Mouse (Mus musculus): Measurements from ENCODE around the gene Glis2.
A peak's percentile ranks its signal among the peaks of the same experiment; 100 is the strongest.

Glis2 gene

DNA sequence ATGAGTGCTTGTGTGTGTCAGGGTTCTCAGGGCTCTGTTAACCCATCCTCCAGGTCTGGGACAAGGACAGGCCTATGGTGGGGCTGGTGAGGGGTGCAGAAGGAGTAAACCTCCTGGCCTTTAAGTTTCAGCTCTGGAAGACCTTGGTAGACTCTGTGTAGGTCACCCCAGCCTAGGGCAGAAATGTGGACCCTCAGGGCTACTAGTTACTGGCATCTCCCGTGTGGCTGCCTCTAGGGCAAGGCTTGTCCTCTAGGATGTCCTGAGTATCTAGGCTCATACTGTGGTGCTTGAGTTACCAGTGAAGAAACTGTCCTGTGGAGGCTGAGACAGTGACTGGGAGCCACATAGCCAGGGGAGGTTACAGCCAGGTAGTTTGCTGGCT is 8.9 kb downstream of the Glis2 start:
- no peak for DNase-seq (ENCODE audit: low read depth, low spot score)

DNA sequence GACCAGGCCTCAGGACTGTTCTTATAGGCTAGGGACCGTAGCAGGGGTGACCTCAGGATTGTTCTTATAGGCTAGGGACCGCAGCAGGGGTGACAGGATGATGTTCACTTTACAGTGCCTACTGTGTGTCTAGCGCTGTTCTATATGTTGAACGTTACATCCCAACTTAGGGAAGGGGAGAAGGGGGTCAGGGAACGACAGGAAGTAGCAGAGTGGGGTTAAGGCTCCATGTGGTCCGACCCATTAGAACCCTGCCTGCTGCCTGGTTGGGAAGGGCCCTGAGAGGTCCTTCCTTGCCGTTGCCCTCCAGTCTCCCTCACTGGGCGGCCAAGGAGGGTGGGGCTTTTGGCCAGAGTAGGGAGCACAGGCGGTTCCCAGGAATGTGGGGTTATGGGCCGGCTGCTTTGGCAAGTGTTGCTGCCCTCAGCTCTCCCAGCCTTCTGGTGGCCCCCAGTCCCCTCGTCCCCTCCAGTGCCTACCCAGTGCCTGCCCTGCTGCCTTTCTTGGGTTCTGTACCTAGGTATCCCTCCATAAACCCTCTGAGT is 9.9 kb downstream of the Glis2 start:
- DNase-seq (ENCODE audit: low read depth, low spot score): no peak

DNA sequence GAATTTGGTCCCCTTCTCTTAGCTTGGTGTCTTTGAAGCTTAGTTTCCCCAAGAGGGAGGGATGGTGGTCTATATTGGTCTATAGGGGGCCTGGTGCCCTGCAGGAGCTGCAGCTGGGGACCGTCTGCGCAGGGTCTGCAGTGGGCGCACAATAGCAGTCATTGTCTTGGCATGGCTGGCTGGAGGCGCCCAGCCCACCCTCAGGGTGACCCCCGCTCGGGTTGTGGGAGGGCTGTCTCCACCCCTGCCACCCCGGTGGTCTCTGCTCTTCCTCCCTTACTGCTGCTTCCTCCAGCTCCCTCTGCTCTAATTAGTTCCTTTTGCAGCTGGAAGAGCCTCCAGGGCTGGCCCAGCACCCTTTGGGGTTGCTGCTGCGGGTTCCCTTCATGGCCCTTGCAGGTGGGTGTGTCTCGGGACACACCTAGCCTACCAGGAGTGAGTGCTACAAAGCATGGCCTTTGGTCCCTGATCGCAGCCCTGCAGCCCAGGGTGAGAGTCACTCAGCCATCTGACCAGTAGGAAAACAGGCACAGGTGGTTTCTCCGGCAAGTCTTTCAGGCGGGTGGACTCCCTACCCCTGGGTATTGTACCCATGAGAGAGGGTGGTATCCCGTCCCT is 11.1 kb downstream of the Glis2 start:
- no peak for DNase-seq (ENCODE audit: low read depth, low spot score)

DNA sequence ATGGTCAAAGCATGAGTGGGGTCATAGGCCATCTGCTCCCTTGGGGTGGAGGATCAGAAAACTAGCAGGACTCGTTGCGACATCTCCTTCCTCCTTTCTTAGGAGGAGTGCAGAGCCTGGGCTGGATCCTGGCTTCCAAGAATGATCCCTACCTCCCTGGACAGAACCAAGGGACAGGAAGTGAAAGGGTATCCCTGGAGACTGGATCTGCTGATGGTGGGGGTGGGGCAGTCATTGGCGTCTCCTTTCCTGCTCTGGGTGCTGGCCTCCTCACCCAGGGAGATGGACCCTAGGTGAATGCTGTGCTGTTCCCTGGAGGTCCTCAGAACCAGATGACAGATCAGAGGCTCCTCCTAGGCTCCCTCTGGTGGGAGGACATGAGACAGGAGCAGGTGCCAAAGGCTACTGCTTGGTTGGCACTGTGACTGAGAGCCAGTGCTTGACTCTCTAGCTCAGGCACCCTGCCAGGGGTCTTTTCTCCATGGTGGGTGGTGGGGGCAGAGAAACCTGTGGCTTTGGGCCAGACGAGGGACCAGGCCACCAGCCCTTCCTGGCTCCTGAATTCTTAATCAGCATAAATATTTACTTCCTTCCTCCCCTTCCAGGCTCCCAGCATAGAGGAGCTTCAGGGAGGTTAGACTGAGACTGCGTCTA is 12.0 kb downstream of the Glis2 start:
- peak; percentile 57 for DNase-seq (ENCODE audit: low read depth, low spot score)

DNA sequence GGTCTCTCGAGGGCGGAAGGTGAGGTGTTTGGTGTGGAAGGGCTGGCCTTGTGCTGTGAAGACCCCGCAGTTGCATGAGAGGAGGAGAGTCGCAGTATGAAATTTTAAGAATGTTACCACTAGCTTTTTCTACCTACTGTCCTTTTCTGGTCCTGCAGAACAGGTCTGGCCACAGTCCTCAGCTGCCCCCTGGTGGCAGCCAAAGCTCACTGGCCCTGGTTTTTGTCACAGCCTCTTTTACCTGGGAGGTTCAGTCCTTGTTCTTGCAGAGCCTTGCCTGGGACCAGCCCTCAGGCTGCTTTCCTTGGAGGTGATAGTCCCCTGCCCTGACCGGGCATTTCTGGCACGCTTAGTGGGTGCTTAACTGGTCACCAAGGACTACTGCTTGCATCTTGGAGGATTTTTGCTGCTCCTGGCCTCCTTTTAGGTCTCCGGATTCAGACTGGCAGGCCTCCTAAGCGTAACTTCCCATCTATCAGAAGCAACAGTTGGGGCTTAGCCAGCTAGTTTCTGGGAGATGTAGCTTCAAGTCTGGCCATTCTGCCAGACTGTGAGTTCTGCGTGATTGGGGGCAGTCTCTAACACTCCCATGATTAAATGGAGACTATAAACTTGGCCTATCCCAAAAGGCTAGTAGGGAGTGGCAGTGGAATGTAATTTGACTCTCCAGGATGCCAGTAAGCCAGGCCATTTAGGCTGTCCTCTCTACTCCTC is 13.5 kb downstream of the Glis2 start:
- peak; percentile 92 for DNase-seq (ENCODE audit: low read depth, low spot score)

DNA sequence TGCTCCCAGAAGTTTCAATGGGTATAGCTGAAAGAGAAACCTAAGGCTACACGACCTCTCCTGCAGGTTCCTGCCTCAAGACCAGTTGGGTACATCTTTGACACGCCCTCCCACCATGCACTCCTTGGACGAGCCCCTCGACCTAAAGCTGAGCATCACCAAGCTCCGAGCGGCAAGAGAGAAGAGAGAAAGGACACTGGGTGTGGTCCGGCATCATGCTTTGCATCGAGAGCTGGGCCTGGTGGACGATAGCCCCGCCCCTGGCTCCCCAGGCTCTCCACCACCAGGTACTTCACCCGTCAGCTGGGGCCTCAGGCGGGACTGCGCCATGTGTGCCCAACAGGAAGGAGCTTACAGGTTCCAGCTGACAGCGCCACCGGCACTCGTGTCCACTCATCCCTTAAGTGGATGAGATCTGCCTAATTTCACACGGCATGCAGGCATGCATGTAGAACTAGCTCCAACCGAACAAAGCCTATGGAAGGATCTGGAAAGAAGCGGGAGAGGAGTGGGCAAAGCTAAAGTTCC is 14.1 kb downstream of the Glis2 start:
- no peak for DNase-seq (ENCODE audit: low read depth, low spot score)

DNA sequence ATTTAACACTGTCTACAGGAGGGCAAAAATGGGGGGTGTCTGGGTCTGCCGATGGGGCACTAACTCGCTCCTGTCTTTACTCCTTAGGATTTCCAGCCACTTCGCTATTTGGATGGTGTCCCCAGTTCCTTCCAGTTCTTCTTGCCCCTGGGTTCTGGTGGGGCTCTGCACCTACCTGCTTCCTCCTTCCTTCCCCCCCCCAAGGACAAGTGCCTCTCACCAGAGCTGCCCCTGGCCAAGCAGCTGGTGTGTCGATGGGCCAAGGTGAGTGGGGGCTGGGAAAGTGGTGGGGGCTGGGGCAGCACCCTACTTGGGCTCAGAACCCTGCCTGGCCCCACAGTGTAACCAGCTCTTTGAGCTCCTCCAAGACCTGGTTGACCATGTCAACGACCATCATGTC is 16.7 kb downstream of the Glis2 start:
- no peak for DNase-seq (ENCODE audit: low read depth, low spot score)

DNA sequence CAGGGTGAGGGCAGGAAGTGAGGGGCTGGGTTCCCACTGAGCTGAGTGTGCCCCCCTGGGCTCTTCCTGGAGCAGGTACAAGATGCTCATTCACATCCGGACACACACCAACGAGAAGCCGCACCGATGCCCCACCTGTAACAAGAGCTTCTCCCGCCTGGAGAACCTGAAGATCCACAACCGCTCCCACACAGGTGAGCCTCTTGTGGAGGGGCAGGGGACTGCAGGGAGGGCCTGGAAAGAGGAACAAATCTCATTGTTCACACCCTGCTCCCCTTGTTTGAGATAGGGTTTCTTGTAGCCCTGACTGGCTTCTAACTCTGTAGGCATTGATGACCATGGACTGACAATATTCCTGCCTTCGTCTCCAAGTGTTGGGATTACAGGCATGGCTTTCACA is 17.2 kb downstream of the Glis2 start:
- peak; percentile 61 for DNase-seq (ENCODE audit: low read depth, low spot score)

DNA sequence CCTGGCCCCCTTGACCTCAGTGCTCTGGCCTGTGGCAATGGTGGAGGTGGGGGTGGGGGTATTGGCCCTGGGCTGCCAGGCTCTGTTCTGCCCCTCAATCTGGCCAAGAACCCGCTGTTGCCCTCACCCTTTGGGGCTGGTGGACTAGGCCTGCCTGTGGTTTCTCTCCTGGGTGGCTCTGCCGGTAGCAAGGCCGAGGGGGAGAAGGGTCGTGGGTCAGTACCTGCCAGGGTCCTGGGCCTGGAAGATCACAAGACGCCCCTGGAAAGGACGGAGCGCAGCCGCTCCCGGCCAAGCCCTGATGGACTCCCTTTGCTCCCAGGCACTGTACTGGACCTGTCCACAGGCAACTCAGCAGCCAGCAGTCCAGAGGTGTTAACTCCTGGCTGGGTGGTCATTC is 19.2 kb downstream of the Glis2 start:
- no peak for DNase-seq (ENCODE audit: low read depth, low spot score)

DNA sequence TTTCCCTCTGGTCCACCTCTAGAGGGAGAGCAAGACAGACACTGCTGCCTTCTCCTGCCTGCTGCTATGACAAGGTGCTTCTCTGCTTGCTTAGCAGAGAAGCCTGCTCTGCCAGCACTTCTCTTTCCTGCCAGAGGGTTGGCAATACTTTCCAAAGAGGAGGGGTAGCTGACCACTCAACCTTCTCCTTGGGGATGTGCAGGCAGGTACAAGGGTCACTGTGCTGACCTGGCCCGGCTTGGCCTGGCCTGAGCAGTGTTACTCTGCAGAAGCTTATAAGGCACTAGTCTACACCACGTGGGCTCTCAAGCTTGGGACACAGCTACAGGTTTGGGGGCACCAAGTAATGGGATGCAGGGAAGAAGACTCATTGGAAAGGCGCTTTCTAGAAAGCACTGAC is 20.1 kb downstream of the Glis2 start:
- no peak for DNase-seq (ENCODE audit: low read depth, low spot score)

DNA sequence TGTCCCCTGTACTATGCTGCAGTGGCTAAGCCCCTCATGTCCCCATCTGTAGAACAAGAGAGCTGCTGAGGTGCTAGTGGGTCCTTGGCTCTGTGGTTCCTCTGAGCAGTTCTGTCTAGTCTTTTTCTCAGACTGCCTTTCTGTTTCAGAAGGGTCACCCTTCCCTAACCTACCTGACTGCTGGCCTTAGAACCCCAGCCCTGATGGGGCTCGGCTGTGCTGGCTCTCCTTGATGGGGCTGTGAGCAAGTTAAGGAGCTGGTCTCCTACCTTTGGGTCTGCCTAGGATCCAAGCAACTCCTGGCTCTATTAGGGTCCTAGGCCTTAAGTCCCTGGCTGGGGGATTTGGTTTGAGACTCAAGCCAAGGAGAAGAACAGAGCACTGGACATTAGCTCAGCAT is 20.8 kb downstream of the Glis2 start:
- DNase-seq (ENCODE audit: low read depth, low spot score): no peak

DNA sequence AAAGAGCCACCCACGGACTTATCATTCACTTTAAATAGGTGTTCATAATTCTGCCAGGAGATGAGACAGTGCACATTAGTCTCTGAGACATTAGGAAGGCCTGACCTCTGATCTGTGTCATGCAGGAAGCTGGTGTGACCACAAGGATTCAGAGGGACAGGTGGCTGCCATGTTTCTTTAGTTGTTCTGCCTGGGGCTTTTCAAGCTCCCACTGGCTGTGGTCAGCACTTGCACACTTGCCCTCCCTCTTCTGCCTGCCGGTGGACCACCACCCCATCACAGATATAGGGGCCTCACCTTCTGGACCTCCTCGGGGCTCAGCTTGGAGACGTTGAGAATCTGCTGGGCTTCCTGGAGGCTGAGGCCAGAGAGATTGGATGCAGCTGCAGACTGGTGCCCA is 22.3 kb downstream of the Glis2 start:
- DNase-seq (ENCODE audit: low read depth, low spot score): no peak

DNA sequence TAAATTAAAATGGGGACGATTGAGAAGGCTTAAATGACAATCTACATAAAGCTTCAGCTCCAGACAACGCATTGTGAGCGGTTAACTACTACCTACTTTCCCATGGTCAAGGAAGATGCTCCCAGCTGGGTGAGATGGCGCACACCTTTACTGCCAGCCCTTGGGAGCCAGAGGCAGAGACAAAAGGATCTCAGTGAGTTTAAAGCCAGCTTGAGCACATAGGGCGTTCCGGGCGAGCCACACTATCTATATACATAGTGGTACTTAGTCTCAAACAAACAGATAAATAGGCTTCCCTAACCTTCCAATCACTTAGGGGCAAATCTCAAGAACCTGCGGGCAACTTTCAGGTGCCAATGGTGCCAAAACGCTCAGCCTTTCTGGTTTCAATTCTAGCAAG is 29.6 kb downstream of the Glis2 start:
- peak; percentile 56 for DNase-seq (ENCODE audit: low read depth, low spot score)

DNA sequence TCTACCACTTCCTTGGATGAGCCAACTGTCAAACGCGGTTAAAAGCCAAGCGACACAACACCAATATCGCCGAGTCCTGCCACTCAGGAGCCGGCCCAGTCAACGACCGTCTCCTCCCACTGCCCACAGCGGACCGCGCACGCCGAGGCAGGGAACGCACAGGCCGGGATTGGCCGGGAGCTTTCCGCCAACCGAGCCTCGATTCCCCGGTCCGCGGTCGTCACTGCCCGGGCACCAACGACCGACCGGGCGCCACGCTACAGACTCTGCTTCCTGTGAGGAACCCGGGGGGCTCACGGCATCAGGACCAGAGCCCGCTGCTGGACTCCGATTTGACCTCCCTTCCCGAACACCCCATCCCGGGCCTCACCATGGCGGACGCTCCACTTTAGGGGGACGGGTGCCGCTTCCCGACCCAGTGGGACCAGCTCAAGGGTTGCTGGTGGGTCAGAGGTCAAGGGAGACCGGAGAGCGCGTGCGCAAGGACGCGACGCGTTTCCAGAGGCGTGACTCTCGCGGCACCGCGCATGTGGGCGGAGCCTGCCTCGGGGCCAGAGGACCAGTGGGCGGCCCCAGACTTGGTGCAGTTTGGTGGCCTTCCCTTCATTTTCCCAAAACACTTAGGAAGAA is 30.1 kb downstream of the Glis2 start, which contains the start of gene Pam16:
Gene Pam16 (minus strand): TSS at position 508 of the 630 bp plus-strand sequence.
- peak; percentile 97 for DNase-seq (ENCODE audit: low read depth, low spot score)

DNA sequence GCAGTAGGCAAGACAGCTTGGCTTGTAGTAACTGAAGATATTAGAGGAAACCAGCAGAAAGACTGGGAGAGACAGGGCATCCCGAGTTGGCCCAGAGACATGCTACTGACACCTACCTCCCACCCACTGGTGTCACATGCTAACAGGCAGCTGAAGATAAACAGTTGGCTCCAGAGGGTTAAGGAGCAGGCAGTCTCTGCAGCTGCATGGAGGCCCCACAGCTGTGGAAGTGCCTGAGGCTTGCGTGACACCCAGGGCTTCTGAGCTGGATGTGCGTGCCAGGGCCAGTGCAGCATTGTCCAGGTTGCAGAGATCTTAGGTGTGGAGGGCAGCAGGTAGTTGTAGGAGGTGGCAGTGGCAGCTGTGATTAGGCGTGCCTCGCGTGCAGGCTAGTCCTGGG is 32.6 kb downstream of the Glis2 start:
- DNase-seq (ENCODE audit: low read depth, low spot score): peak; percentile 23

DNA sequence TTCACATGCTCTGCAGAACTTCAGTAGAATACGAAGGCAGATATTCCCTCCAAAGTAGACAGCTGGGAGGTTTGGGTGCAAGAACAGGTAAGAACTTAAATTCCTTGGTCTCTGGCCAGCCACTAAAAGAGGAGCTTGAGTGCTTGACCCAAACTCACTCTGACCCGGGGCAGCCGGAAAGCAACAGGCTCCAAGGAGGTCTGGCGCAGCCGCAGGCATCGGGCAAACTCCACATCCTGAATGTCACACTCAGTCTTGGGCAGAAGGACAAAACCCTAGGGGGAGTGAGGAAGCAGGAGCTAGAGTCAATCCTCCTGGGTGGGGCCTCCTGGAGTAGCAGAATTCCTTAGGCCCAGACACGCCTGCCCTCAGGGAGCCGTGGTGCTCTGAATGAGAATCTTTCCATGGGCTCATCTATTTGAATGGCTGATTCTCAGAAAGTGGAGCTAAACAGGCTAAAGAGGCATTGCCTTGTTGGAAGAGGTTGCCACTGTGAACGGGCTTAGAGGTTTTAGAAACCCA is 34.4 kb downstream of the Glis2 start:
- peak; percentile 78 for DNase-seq (ENCODE audit: low read depth, low spot score)

DNA sequence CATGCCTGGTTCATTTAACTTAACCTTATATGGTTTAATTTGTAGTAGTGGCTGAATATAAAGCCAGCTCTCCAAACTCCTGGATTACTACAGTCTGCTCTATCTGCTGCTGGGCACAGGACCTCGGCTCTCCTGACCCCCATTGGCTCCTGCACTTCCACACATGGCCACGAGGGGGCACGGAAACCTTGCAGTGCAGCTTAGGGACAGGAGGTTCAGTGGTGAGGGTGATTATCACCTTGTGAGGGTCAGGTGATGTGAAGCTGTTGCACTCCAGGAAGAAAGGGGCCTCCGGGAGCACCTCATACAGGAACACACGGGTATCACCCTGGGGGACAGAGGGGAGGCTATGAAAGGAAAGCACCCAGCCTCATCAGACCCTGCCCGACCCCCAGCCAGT is 35.4 kb downstream of the Glis2 start:
- DNase-seq (ENCODE audit: low read depth, low spot score): peak; percentile 85

DNA sequence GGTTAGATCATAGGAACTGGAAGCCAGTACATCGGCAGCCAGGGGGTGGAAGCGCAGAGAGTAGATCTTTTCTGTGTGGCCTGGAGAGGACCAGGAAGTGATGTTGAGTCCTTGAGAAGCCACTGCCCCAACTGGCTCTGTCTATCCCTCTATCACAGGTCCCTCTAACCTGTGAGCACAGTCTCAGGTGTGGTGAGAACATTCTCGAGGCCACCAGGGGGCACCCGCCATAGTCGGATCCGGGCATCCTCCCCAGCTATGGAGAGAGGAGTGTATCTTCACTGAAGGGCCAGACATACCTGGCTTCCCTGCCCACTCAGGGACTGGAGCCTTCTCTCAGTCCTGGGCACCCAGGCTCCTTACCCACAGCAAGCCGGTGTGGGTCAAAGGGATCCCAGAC is 37.5 kb downstream of the Glis2 start:
- DNase-seq (ENCODE audit: low read depth, low spot score): peak; percentile 67

DNA sequence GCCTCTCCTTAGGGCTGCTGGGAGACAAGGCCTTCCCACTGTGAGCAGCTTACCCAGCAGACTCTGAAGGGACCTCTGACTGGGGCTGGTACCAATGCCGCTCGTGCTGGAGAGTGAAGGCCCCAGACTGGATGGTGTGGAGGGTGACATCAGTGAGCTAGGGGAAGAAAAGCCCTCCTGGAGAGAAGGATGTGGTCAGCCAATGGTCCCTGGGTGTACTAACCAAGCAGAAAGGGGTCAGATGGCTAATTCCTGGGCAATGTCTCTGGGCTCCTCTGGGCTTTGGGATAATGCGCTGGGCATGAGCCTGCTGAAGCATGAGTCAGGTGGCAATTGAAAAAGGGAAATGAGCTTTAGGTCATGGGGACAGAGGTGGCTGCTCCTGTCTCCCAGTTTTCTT is 39.1 kb downstream of the Glis2 start:
- DNase-seq (ENCODE audit: low read depth, low spot score): no peak

DNA sequence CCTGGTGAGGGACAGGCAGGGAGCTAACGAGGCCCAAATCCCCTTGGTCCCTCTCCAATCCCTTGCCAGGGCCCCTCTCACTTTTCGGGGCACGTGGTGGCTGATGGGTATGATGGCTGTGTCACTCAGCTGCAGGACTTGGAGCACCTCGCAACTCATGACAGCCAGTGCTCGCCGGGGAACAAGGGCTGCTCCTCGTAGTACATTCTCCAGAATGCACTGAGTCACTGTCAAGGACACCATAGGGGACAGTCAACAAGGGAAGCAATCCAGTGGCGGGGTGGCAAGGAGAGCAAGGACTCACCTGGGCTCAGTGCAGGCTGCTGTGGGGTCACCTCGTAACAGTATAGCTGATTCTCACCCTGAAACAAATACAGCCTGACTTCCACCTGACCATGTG is 40.2 kb downstream of the Glis2 start:
- DNase-seq (ENCODE audit: low read depth, low spot score): no peak

DNA sequence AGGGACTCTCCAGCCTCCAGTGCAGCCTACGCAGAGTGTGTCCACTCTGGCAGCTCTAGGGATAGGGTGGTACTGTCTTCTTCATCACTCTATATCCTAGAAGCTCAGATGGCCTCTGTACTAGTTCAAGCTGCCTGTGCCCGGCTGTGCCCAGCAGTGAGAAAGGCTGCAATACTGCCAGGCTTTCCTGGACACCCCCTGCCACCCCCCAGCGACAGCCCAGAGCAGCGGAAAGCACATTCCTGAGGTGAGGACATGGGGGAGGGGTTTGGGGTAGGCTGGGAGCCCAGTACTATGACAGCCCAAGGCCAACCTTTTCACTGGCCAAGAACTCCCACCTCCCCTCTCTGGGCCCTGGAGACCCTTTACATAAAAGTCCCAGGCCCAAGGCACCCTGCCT is 41.2 kb downstream of the Glis2 start:
- no peak for DNase-seq (ENCODE audit: low read depth, low spot score)

DNA sequence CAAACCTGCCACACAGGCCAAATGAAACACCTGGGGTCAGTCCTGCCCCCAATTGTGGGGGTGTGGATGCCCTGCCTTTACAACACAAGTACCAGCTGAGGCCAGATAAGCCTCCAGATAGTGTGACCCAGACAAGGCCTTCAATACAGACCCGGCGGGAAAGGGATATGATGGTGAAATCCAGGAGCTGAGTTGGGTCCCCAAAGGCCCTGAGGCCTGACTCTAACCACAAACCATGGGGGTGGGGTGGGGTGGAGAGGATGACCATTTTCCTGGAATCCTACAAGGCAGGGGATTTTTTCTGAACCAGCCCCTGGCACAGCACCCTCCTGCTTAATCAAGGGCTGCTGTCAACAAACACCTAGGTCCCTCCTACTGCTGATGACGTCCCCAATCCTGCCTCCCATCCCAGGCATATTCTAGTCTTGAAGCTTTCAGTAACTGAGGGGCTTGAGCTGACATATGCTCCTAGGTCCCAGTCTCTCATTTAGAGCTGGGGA is 44.4 kb downstream of the Glis2 start:
- no peak for DNase-seq (ENCODE audit: low read depth, low spot score)
